In genomic region chr5:121123399-121123798, GRCm38 (mm10) we compare ENCODE assay signal across 23 mouse cellular contexts.
A peak's percentile ranks its signal among the peaks of the same experiment; 100 is the strongest.
DNase-seq lines count a peak whose midpoint lies in the region; ATAC-seq lines count a peak whose summit lies in the region.
"Had no signal": no experiment of that assay in that cellular context is flagged by ENCODE, and none has a peak within 500 bp of the region (broad histone marks: within the 10 kb centered on the region; RNA-seq: fewer than 3 reads in every experiment).

No protein-coding gene starts in this region.

- H3K4me2 ChIP-seq in hindbrain, embryonic 12.5 days (replicated peaks): no peak overlapping the region
- H3K4me2 ChIP-seq in hindbrain, embryonic 16.5 days (ENCODE audit: low read length): no peak overlapping the region
- H3K4me2 ChIP-seq in midbrain, embryonic 11.5 days: no peak overlapping the region
- H3K4me2 ChIP-seq: heart, embryonic 13.5 days; limb, embryonic 15.5 days; neural tube, embryonic 15.5 days had no signal

- H3K36me3 ChIP-seq in hindbrain, embryonic 12.5 days: no peaks in the 10 kb centered on the region
- no peaks in the 10 kb centered on the region for H3K36me3 ChIP-seq in hindbrain, embryonic 16.5 days (ENCODE audit: control insufficient read depth, insufficient read depth, low read length)
- no peaks in the 10 kb centered on the region for H3K36me3 ChIP-seq in midbrain, embryonic 11.5 days (ENCODE audit: control insufficient read depth, insufficient read depth, low read length)
- no peaks in the 10 kb centered on the region for H3K36me3 ChIP-seq in midbrain, embryonic 10.5 days
- H3K36me3 ChIP-seq in macrophage (ENCODE audit: inconsistent target): no peaks in the 10 kb centered on the region
- H3K36me3 ChIP-seq: embryonic facial prominence, embryonic 10.5 days; neural tube, embryonic 15.5 days had no signal

- no peaks in the 10 kb centered on the region for H3K9me3 ChIP-seq in hindbrain, embryonic 12.5 days (replicated peaks)
- H3K9me3 ChIP-seq in hindbrain, embryonic 16.5 days (ENCODE audit: control insufficient read depth, low read length): no peaks in the 10 kb centered on the region
- H3K9me3 ChIP-seq in midbrain, embryonic 11.5 days (ENCODE audit: control insufficient read depth, low read length): no peaks in the 10 kb centered on the region
- no peaks in the 10 kb centered on the region for H3K9me3 ChIP-seq in midbrain, embryonic 10.5 days (replicated peaks)
- H3K9me3 ChIP-seq: embryonic facial prominence, embryonic 10.5 days; limb, embryonic 15.5 days; megakaryocyte, embryonic 14.5 days; neural tube, embryonic 15.5 days had no signal

- H3K79me2 ChIP-seq in macrophage (ENCODE audit: inconsistent target): no peaks in the 10 kb centered on the region

- ATAC-seq in hindbrain, embryonic 12.5 days (ENCODE audit: low FRiP score): no peak
- ATAC-seq in hindbrain, embryonic 16.5 days: no peak
- no peak for ATAC-seq in midbrain, embryonic 11.5 days (ENCODE audit: low FRiP score)
- ATAC-seq: Patski had no signal

- intact Hi-C loops in left cerebral cortex, postnatal 14 days (cut with DNase I): no loop called here

- peak overlapping the region; percentile 17; the same call in 1 of the 2 replicates for H3K27ac ChIP-seq in hindbrain, embryonic 12.5 days
- H3K27ac ChIP-seq in hindbrain, embryonic 16.5 days (ENCODE audit: low read depth, low read length): no peak overlapping the region
- H3K27ac ChIP-seq in midbrain, embryonic 11.5 days (ENCODE audit: low read depth, low read length): no peak overlapping the region
- no peak overlapping the region for H3K27ac ChIP-seq in midbrain, embryonic 10.5 days (replicated peaks)
- H3K27ac ChIP-seq in macrophage: 0 out of 2 replicates have a peak overlapping the region, but pooled peaks have one; percentile 57
- H3K27ac ChIP-seq: embryonic facial prominence, embryonic 10.5 days; gastrocnemius, adult 2 months; heart, embryonic 13.5 days; kidney, postnatal 0 days; limb, embryonic 15.5 days; neural tube, embryonic 15.5 days had no signal

- no peak overlapping the region for H3K9ac ChIP-seq in hindbrain, embryonic 12.5 days
- H3K9ac ChIP-seq in hindbrain, embryonic 16.5 days (ENCODE audit: low read depth, low read length): no peak overlapping the region
- no peak overlapping the region for H3K9ac ChIP-seq in midbrain, embryonic 11.5 days (ENCODE audit: low read length)
- H3K9ac ChIP-seq: heart, embryonic 13.5 days; limb, embryonic 15.5 days; neural tube, embryonic 15.5 days had no signal

- peaks cover 7% of the 10 kb centered on the region; the same call in 1 of the 2 replicates for H3K4me1 ChIP-seq in hindbrain, embryonic 12.5 days
- peaks cover 5% of the 10 kb centered on the region for H3K4me1 ChIP-seq in hindbrain, embryonic 16.5 days (ENCODE audit: control insufficient read depth, insufficient read depth, low read depth, low read length)
- no peaks in the 10 kb centered on the region for H3K4me1 ChIP-seq in midbrain, embryonic 11.5 days (ENCODE audit: control insufficient read depth, insufficient read depth, low read length)
- H3K4me1 ChIP-seq in midbrain, embryonic 10.5 days: no peaks in the 10 kb centered on the region
- H3K4me1 ChIP-seq: limb, embryonic 15.5 days had no signal

- no peaks in the 10 kb centered on the region for H3K27me3 ChIP-seq in hindbrain, embryonic 12.5 days
- H3K27me3 ChIP-seq in hindbrain, embryonic 16.5 days (replicated peaks; ENCODE audit: control insufficient read depth, insufficient read depth, low read length): no peaks in the 10 kb centered on the region
- no peaks in the 10 kb centered on the region for H3K27me3 ChIP-seq in midbrain, embryonic 11.5 days (ENCODE audit: control insufficient read depth, insufficient read depth, low read length)
- no peaks in the 10 kb centered on the region for H3K27me3 ChIP-seq in midbrain, embryonic 10.5 days (ENCODE audit: low read depth, poor library complexity, severe bottlenecking)
- H3K27me3 ChIP-seq: heart, embryonic 13.5 days; limb, embryonic 15.5 days; megakaryocyte, embryonic 14.5 days; neural tube, embryonic 15.5 days; Patski had no signal

- H3K4me3 ChIP-seq in hindbrain, embryonic 12.5 days: no peak overlapping the region
- H3K4me3 ChIP-seq in hindbrain, embryonic 16.5 days (ENCODE audit: low read length): no peak overlapping the region
- no peak overlapping the region for H3K4me3 ChIP-seq in midbrain, embryonic 11.5 days (ENCODE audit: low read depth, low read length)
- H3K4me3 ChIP-seq in midbrain, embryonic 10.5 days: no peak overlapping the region
- H3K4me3 ChIP-seq in macrophage (ENCODE audit: inconsistent target): no peak overlapping the region
- H3K4me3 ChIP-seq: embryonic facial prominence, embryonic 10.5 days; gastrocnemius, adult 2 months; heart, embryonic 13.5 days; limb, embryonic 15.5 days; megakaryocyte, embryonic 14.5 days; neural tube, embryonic 15.5 days had no signal

- WGBS in hindbrain, embryonic 12.5 days: 64% methylated on average over 5 of the region's 5 CpGs
- WGBS in hindbrain, embryonic 16.5 days: 42% methylated on average over 5 of the region's 5 CpGs
- WGBS in midbrain, embryonic 11.5 days: 83% methylated on average over 5 of the region's 5 CpGs
- 88% methylated on average over 5 of the region's 5 CpGs for WGBS in midbrain, embryonic 10.5 days
- 41% methylated on average over 5 of the region's 5 CpGs for WGBS in macrophage (ENCODE audit: missing documents)

- peak; percentile 56 to 57 for DNase-seq in cerebellum, postnatal 10 days
- DNase-seq in cerebellum, postnatal 4 days (ENCODE audit: low spot score in 2 of 2): no peak
- DNase-seq in midbrain, embryonic 11.5 days (ENCODE audit: low spot score, missing footprints): peak; percentile 51
- DNase-seq in midbrain, embryonic 10.5 days (ENCODE audit: low spot score): no peak
- no peak for DNase-seq in left cerebral cortex, postnatal 14 days (ENCODE audit: low spot score in 2 of 2)
- DNase-seq: adrenal gland, adult 8-10 months; gastrocnemius, adult 2 months; heart, adult 18-20 months; kidney, adult 18-20 months; layer of hippocampus, postnatal 36 days; right cerebral cortex, postnatal 14 days; spleen, adult 18-20 months; thymus, postnatal 4 days had no signal

Comparison
In these comparisons a context has a peak if more than half of its experiments do, and no peak if none do; other contexts are left out.
1. DNase-seq: peak in cerebellum, postnatal 10 days (2 of 2) and midbrain, embryonic 11.5 days (single experiment); none in cerebellum, postnatal 4 days (0 of 2), midbrain, embryonic 10.5 days (single experiment) and left cerebral cortex, postnatal 14 days (0 of 2).
2. H3K27ac ChIP-seq: peak in hindbrain, embryonic 12.5 days (single experiment) and macrophage (single experiment); none in hindbrain, embryonic 16.5 days (single experiment), midbrain, embryonic 11.5 days (single experiment) and midbrain, embryonic 10.5 days (single experiment).